Mouse (Mus musculus) embryonic facial prominence, embryonic 10.5 days (tissue): ENCODE data around the gene Hsd11b2. TPM values are rescaled to one million over a fixed set of nuclear protein-coding genes. Genes with fewer than 3 reads are reported as not detected.

Experiments used
- DNase-seq: peaks from one replicate; pipeline ENCODE4 v3.0.0-alpha.2; 2017; ENCODE audit warnings: low spot score
- H3K27ac ChIP-seq: fragments of 300-500 bp; sonication (generic); replicated peaks from 2 replicates; pipeline ENCODE4 v1.5.1; 2016; ENCODE audit warnings: mild to moderate bottlenecking
- H3K27me3 ChIP-seq: fragments of 300-500 bp; sonication (generic); replicated peaks from 2 replicates; pipeline ENCODE4 v1.6.1; 2016; ENCODE audit warnings: low read depth, mild to moderate bottlenecking; ENCODE audit not compliant: poor library complexity, severe bottlenecking
- H3K36me3 ChIP-seq: fragments of 300-500 bp; sonication (generic); replicated peaks from 2 replicates; pipeline ENCODE4 v1.6.1; 2016; ENCODE audit warnings: mild to moderate bottlenecking, moderate library complexity
- H3K4me1 ChIP-seq: fragments of 300-500 bp; sonication (generic); 2 replicates; pipeline ENCODE4 v1.6.1; 2016
- H3K4me3 ChIP-seq: fragments of 300-500 bp; sonication (generic); 2 replicates; pipeline ENCODE4 v1.5.1; 2016; ENCODE audit warnings: mild to moderate bottlenecking, moderate library complexity
- H3K9me3 ChIP-seq: fragments of 300-500 bp; sonication (generic); 2 replicates; pipeline ENCODE4 v1.6.1; 2016; ENCODE audit warnings: mild to moderate bottlenecking
- WGBS: fragments of 180-500 bp; shearing (Covaris S2); methylation state at CpG from one replicate; pipeline ENCODE4 v1.1.7; 2016; 5-methylcytosine and 5-hydroxymethylcytosine counted together
- polyA plus RNA-seq: library from polyadenylated mRNA; unstranded; fragments of >200 nt; fragmentation: Nextera tagmentation; extraction: Ambion mirVana; gene quantifications from 2 replicates; pipeline ENCODE4 v1.2.1, GENCODE M21; 2016

The Hsd11b2 gene
- polyA plus RNA-seq, result 18.8 and 22.2 TPM in 2 replicates

DNA sequence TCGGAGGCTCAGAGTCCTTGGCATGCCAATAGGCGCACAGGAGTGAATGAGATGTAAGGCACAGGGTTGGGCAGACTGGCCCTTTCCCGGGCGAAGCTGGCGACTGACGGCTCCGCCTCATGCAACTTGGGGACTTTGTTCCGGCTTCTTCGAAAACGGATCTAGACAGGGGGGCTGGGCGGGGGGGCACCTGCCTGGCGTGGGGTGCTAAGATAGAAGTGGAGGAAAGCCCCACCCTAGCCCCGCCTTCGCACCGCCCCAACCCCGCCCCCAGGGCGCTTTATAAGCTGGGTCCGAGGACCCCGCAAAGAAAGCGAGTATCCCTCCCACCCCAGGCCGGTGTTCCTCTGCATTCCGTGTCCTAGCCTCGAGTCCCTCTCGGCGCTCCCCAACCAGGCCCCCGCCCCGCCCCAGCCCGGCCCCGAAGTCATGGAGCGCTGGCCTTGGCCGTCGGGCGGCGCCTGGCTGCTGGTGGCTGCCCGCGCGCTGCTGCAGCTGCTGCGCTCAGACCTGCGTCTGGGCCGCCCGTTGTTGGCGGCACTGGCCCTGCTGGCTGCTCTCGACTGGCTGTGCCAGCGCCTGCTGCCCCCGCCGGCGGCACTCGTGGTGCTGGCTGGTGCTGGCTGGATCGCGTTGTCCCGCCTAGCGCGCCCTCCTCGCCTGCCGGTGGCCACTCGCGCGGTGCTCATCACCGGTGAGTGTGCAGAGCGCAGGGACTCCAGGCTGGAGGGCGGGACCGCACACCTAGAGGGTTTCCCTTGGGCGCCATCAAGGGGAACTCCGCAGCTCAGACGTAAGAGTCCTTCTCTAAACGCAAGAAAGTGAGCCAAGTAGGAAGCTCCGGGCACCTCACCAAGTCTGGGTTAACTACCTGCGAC is at the start of gene Hsd11b2:
Gene Hsd11b2, plus strand, starts transcription at position 320 of the 878 bp plus-strand sequence.
- Histone ChIP-seq H3K9me3 (no peaks in the 10 kb centered on the region), H3K27ac (peak within 1 kb of the TSS; percentile 92), H3K4me3 (peak within 1 kb of the TSS; percentile 84), H3K4me1 (peaks cover 79% of the 10 kb centered on the region), H3K36me3 (peaks cover 19% of the 10 kb centered on the region), H3K27me3 (peaks cover 68% of the 10 kb centered on the region)
- WGBS, result under 1% methylated on average over 68 of the region's 68 CpGs
- DNase-seq, result peak; percentile 78

DNA sequence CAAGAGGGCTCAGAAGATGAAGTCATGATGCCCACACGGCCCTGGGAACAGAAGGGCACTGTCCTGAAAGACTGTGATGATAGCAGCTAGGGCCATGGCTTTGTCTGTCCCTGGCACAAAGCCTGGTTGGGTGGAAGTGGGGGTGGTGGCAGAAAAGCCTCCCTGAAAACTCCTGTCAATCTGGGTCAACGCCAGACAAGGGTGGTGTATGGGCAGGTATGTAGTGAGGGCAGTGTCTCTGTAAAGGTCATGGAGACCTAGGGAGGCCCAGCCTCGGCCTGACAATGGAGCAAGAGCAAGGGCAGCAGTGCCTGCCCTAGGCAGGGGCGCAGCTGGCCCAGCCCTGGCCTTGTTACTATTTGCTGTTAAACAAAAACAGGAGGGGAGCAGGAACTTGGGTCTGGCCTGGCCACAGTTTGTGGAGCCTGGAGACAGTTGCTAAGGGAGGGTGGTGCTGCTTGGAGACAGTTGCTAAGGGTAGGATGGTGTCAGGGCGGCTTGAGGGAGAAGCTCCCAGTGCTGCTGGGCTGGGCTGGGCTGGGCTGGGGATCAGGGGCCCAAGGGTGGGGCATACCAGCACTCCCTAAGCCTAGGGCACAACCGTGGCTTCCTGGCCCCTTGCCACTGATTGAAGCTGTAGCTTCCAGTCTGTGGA is 49.4 kb upstream of the Hsd11b2 start:
- Histone ChIP-seq H3K9me3 (no peaks in the 10 kb centered on the region), H3K36me3 (0 out of 2 replicates have a peak, but pooled peaks cover 10% of the 10 kb centered on the region), H3K27me3 (peaks cover 46% of the 10 kb centered on the region), H3K4me1 (peaks cover 58% of the 10 kb centered on the region), H3K27ac (peak overlapping the region; percentile 62; the same call in 1 of the 2 replicates), H3K4me3 (peak overlapping the region; percentile 56; the same call in 1 of the 2 replicates)
- peak; percentile 51 for DNase-seq
- 40% methylated on average over 6 of the region's 6 CpGs for WGBS

DNA sequence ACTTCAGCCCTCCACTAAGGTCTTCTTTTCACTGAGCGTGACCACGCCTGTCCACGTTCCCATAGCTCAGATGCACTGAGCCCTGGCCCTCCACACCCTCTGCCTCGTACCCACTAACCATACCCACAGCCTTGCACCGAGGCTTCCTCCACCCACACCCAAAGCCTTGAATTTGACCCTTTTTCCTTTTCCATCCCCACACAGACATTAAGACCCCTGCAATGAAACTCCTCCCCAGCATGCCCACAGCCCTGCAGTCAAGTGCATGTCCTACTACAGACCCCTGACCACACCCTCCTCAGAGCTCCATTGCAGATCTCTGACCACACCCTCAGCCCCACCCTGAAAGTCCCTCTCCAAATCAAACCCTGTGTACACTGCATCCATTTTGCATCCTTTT is 48.7 kb upstream of the Hsd11b2 start:
- peak overlapping the region; percentile 80; the same call in 1 of the 2 replicates for H3K27ac ChIP-seq
- no peak for DNase-seq

DNA sequence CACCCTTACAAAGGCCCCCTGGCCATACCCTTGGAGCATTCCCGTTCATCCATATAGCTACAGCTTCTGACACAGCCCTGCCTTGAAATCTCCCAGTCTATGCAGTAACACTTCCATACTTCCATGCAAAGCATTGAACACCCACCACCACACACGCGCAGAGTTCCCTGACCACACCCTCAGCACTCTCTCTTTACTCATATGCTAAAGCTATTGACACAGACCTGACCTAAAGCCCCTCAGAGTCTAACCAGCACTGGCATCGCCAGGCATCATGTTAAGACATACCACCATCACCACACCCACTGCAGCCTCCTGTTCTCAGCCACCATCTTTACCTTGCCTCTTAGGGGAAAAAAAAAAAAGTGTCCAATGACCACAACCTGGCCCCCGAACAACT is 48.3 kb upstream of the Hsd11b2 start:
- H3K27me3 ChIP-seq, result peaks cover 57% of the 10 kb centered on the region
- 0 out of 2 replicates have a peak, but pooled peaks cover 10% of the 10 kb centered on the region for H3K36me3 ChIP-seq
- peak overlapping the region; percentile 80 for H3K27ac ChIP-seq
- WGBS, result 82% methylated on average over 5 of the region's 5 CpGs
- peak overlapping the region; percentile 56 for H3K4me3 ChIP-seq
- DNase-seq, result no peak
- no peaks in the 10 kb centered on the region for H3K9me3 ChIP-seq
- peaks cover 64% of the 10 kb centered on the region for H3K4me1 ChIP-seq

More for the DNA sequence above, 48.7 kb upstream of the Hsd11b2 start:
- 0 out of 2 replicates have a peak, but pooled peaks cover 10% of the 10 kb centered on the region for H3K36me3 ChIP-seq
- 94% methylated on average over 5 of the region's 5 CpGs for WGBS
- peak overlapping the region; percentile 56; the same call in 1 of the 2 replicates for H3K4me3 ChIP-seq
- H3K27me3 ChIP-seq, result peaks cover 53% of the 10 kb centered on the region
- H3K9me3 ChIP-seq, result no peaks in the 10 kb centered on the region
- peaks cover 59% of the 10 kb centered on the region for H3K4me1 ChIP-seq

DNA sequence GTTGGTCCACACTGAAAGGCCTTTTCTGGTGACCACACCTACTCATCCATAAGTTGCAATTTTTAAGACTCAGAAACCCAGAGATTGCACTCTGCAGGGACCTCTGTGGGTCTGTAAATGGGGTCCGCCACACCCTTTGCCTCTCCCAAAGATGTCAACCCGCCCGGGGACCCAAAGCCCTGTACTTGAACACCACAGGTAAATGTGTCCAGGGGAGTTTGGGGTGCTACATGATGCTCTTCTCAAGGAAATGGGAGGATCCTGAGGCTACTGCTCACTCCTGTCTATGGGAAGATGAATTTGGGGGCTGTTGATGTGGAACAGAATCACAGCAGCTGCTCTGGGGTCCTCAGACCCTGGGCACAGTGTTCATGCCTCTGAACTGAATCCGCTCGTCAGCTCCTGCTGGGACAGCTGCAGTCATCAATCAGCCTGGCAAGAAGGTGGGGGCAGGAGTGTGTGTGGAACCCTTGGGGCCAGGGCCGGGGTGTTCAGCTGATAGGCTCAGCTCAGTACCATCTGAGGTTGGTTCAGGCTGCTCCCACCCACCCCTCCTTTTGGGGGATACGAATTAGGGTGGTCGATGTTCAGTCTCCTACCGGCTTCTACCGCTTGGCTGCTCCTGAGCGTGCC is 47.8 kb upstream of the Hsd11b2 start:
- WGBS, result 23% methylated on average over 11 of the region's 11 CpGs
- H3K4me3 ChIP-seq, result peak overlapping the region; percentile 56

DNA sequence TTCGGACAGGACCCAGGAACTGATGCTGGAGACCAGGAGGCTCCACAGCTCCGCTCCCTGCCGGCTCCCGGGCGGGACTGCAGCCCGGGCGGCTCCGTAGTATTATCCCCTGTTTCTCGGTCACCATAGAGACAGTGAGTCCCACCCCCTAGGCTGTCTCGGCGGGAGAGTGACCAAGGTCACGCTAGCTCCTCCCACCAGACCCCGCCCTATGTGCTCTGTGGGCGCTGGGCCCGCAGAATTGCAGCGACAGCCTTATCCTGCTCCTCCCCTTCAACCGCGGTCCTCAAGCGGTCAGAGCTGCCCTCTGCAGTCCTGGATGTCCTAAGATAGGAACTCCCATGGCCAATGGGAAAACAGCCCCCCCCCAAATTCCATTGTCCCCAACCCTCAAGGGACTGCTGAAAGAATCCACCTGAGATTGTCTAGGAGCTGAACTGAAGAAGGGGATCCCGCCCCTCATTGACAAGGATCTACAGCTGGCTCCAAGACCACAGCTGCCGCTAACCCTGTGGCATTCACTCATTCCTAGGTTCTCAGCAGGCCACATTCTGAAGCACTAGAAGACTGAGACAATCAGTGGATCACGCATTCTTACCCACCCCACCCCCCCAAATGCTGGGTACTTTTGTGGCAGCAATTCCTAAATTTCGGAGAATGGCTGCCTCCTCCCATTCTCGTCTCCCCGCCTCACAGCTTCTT is 47.1 kb upstream of the Hsd11b2 start, which contains the start of gene Tppp3:
Gene Tppp3, minus strand, starts transcription at position 213 of the 702 bp plus-strand sequence.
- H3K27ac ChIP-seq, result peak within 1 kb of the TSS; percentile 80
- peaks cover 69% of the 10 kb centered on the region for H3K27me3 ChIP-seq
- H3K4me1 ChIP-seq, result peaks cover 75% of the 10 kb centered on the region
- peak; percentile 95 for DNase-seq
- H3K4me3 ChIP-seq, result peak within 1 kb of the TSS; percentile 56
- H3K36me3 ChIP-seq, result peaks cover 19% of the 10 kb centered on the region; the same call in 1 of the 2 replicates
- 4% methylated on average over 25 of the region's 25 CpGs for WGBS
- no peaks in the 10 kb centered on the region for H3K9me3 ChIP-seq

More for the DNA sequence above, 47.8 kb upstream of the Hsd11b2 start:
- Histone ChIP-seq H3K36me3 (0 out of 2 replicates have a peak, but pooled peaks cover 12% of the 10 kb centered on the region), H3K27me3 (peaks cover 63% of the 10 kb centered on the region), H3K9me3 (no peaks in the 10 kb centered on the region), H3K4me1 (peaks cover 69% of the 10 kb centered on the region), H3K27ac (peak overlapping the region; percentile 80)
- DNase-seq, result no peak

DNA sequence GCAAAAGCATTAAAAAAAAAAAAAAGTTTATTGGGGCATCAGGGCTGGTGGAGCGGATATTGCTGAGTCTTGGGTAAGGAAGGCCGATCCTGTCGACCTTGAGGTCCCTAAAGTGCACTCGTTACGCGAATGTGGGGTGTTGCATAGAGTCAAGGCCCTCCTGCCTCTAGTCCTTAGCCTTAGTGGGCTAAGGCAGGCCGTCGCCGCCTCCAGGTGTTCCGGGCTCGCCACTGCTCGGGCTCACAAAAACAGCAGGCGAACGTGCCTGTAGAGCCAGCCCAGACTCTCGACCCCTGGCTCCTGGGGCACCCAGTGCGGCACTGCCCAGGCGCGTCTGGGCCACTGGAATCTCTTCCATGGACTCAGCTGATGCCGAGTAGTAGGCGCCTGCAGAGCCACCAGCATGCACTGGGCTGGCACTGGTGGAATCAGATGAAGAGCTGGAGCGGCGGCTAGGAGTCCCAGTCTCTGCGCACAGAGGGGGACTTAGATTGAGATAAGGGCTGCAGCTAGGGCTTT is 46.1 kb upstream of the Hsd11b2 start:
- Histone ChIP-seq H3K4me3 (peak overlapping the region; percentile 19), H3K27me3 (peaks cover 71% of the 10 kb centered on the region), H3K9me3 (no peaks in the 10 kb centered on the region), H3K4me1 (peaks cover 85% of the 10 kb centered on the region), H3K27ac (no peak overlapping the region), H3K36me3 (peaks cover 16% of the 10 kb centered on the region; the same call in 1 of the 2 replicates)
- WGBS, result 10% methylated on average over 23 of the region's 23 CpGs
- DNase-seq, result peak; percentile 47

DNA sequence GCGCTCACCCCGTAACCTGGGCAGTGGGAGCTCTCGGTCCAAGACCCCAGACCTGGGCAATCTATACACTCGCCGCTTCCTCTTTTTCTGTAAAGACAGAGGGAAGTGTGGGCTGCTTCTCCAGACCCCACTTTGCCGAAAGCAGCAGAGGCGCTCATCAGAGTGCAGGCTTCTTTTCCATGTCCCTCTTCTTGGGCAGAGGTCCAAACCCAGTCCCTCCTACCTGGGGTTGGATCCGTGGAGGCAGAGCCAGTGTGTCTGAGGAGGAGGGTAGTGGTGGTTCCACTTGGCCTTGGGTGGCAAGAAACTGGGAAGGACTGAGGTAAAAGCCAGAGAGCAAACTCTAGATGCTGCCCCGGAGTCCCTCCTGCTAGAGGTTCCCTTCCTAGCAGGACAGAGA is 45.6 kb upstream of the Hsd11b2 start:
- Histone ChIP-seq H3K9me3 (no peaks in the 10 kb centered on the region), H3K27me3 (peaks cover 71% of the 10 kb centered on the region), H3K4me1 (peaks cover 85% of the 10 kb centered on the region), H3K4me3 (no peak overlapping the region), H3K36me3 (peaks cover 14% of the 10 kb centered on the region; the same call in 1 of the 2 replicates), H3K27ac (no peak overlapping the region)
- WGBS, result 37% methylated on average over 9 of the region's 9 CpGs
- no peak for DNase-seq

DNA sequence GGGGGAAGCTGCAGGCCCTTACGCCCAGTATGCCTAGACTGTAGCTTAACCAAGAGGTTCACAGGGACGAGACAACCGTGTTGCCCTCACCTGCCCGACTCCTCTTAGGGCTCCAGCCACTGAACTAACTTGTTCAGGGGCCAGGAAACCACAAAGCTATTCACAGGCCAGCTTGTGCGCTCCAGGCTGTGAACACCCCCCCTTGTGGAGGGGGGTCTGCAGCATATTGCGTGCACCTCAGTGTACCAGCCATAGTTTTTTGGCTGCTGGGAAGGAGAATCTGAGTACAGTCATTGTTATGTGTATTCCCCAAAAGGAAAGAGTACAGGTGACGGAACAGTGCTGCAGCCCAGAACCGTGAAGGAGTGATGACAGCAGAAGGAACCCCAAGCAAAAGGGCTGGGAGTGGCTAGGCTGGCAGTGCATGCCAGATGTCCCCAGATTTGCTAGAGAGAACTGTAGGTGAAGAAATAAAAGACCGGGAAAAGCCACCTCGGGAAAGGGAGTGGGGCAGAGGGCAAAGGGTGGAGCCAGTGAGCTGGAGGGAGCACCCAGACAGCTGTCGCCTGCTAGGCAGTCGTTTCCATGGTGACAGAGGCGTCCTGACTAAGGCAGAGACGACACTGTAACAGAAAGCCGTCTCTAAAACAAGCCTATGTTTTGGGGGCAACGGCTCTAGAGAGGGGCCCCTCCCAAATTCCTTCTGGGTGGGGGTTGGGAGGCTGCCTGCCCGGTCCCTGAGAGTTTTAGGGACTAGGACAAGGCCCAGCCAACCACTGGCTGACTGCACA is 44.5 kb upstream of the Hsd11b2 start:
- Histone ChIP-seq H3K4me1 (peaks cover 82% of the 10 kb centered on the region), H3K27me3 (peaks cover 71% of the 10 kb centered on the region), H3K36me3 (peaks cover 14% of the 10 kb centered on the region), H3K4me3 (peak overlapping the region; percentile 34; the same call in 1 of the 2 replicates), H3K27ac (0 out of 2 replicates have a peak overlapping the region, but pooled peaks have one; percentile 49), H3K9me3 (no peaks in the 10 kb centered on the region)
- WGBS, result 25% methylated on average over 17 of the region's 17 CpGs
- peak; percentile 64 for DNase-seq

DNA sequence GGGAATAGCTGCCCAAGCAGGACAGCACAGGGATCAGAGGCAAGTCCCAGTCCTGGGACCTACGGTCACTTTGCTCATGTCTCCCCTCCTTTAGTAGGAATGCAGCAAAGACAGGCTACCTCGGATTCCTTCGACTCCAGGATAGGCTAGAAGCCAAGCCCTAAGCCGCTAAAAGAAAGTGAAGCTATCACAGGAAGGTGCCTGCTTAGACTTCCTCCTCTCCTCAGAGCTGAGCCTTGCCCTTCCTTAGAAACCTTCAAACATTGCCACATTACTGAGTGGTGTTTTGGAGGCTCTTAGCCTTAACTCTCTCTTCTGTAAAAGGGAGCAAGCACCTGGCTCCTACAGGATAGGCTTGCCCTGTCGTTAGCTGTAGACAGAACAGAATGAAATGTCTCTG is 43.9 kb upstream of the Hsd11b2 start:
- DNase-seq, result no peak
- 44% methylated on average over 5 of the region's 5 CpGs for WGBS
- Histone ChIP-seq H3K27ac (peak overlapping the region; percentile 49; the same call in 1 of the 2 replicates), H3K36me3 (peaks cover 14% of the 10 kb centered on the region), H3K27me3 (peaks cover 67% of the 10 kb centered on the region), H3K4me3 (peak overlapping the region; percentile 34; the same call in 1 of the 2 replicates), H3K9me3 (no peaks in the 10 kb centered on the region), H3K4me1 (peaks cover 75% of the 10 kb centered on the region)

DNA sequence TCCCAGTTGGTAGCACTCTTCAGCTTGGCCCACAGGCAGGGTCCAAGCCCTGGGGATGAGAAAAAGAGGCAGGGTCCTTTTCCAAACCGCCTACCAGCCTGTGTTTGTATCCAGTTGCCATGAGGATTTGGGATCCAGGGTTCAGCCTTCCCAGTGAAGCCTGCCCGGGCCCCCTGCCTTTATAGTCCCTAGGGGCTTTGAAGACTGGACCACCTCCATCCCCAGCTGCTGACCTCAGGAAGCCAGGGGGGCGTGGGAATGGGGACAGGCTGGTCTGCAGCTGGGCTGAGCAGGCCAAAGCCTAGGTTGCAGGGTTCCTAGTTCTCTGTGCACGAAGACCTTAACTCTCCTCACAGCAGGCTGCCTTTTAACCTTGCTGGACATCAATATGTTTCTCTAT is 43.3 kb upstream of the Hsd11b2 start:
- H3K4me1 ChIP-seq, result peaks cover 71% of the 10 kb centered on the region
- whole genome bisulfite sequencing, result 51% methylated on average over 4 of the region's 4 CpGs
- H3K4me3 ChIP-seq, result no peak overlapping the region
- H3K36me3 ChIP-seq, result peaks cover 14% of the 10 kb centered on the region
- peaks cover 61% of the 10 kb centered on the region for H3K27me3 ChIP-seq
- DNase-seq, result peak; percentile 31
- H3K9me3 ChIP-seq, result no peaks in the 10 kb centered on the region
- 0 out of 2 replicates have a peak overlapping the region, but pooled peaks have one; percentile 49 for H3K27ac ChIP-seq
